Mouse (Mus musculus) myocyte (in vitro differentiated cells): ENCODE measurements around the gene Vti1a.

ENCODE experiments used
- CEBPB ChIP-seq: IDR thresholded peaks from 2 replicates; pipeline ENCODE4 v1.6.1; 2011; ENCODE audit warnings: mild to moderate bottlenecking, moderate library complexity; ENCODE audit not compliant: poor library complexity, insufficient read depth, severe bottlenecking
- E2F4 ChIP-seq: IDR thresholded peaks from one replicate; pipeline ENCODE4 v1.6.1; 2011; ENCODE audit warnings: mild to moderate bottlenecking, control low read depth, moderate library complexity; ENCODE audit not compliant: insufficient read depth
- MAX ChIP-seq: IDR thresholded peaks from one replicate; pipeline ENCODE4 v1.6.1; 2011; ENCODE audit warnings: low read depth, mild to moderate bottlenecking, control low read depth
- MYOD1 ChIP-seq, 3 experiments: IDR thresholded peaks; one replicate each; pipeline ENCODE4 v1.6.1; 2011; ENCODE audit warnings: control low read depth in 2 of 3, low read depth in 2 of 3, mild to moderate bottlenecking in 2 of 3, moderate library complexity in 1 of 3; ENCODE audit not compliant: insufficient read length in 2 of 3, control insufficient read depth in 1 of 3
- MYOG ChIP-seq, 3 experiments: IDR thresholded peaks; one replicate each; pipeline ENCODE4 v1.6.1; 2011; ENCODE audit warnings: control low read depth in 2 of 3, low read depth in 2 of 3, mild to moderate bottlenecking in 2 of 3; ENCODE audit not compliant: insufficient read length in 2 of 3, control insufficient read depth in 1 of 3, insufficient read depth in 1 of 3
- POLR2A ChIP-seq: IDR thresholded peaks from one replicate; pipeline ENCODE4 v1.6.1; 2011; ENCODE audit warnings: low read depth, mild to moderate bottlenecking, control low read depth, moderate library complexity; ENCODE audit not compliant: insufficient read length
- REST ChIP-seq: IDR thresholded peaks from one replicate; pipeline ENCODE4 v1.6.1; 2011; ENCODE audit warnings: mild to moderate bottlenecking, control low read depth, moderate library complexity; ENCODE audit not compliant: insufficient read depth, insufficient read length
- TCF3 ChIP-seq: IDR thresholded peaks from one replicate; pipeline ENCODE4 v1.6.1; 2011; ENCODE audit warnings: low read depth, control low read depth; ENCODE audit not compliant: insufficient read length
- USF1 ChIP-seq: IDR thresholded peaks from one replicate; pipeline ENCODE4 v1.6.1; 2011; ENCODE audit warnings: low read depth, mild to moderate bottlenecking, control low read depth, moderate library complexity

- no peak for TF ChIP-seq MAX
- no peak for TF ChIP-seq CEBPB
- TF ChIP-seq REST, result no peak
- TF ChIP-seq POLR2A, result no peak
- TF ChIP-seq TCF3, result no peak
- TF ChIP-seq E2F4, result no peak
- no peak for TF ChIP-seq USF1
- no peak for TF ChIP-seq MYOD1 (IDR thresholded peaks at IDR 0.05; ENCODE audit: control insufficient read depth in 1 of 3, insufficient read length in 2 of 3, low read depth in 2 of 3)
- TF ChIP-seq MYOG (IDR thresholded peaks at IDR 0.05; ENCODE audit: control insufficient read depth in 1 of 3, insufficient read depth in 1 of 3, insufficient read length in 2 of 3, low read depth in 2 of 3), result no peak
Measured at GRCm38 (mm10) chr19:55618546-55618945, 302.5 kb downstream of the Vti1a start.
